Mouse (Mus musculus) embryonic facial prominence, embryonic 13.5 days (tissue): ENCODE measurements around the gene Wrap73. TPM values are rescaled to one million over a fixed set of nuclear protein-coding genes. Genes with fewer than 3 reads are reported as not detected.

Experiments
- ATAC-seq: fragments of 200-750 bp; cut with Nextera tagmentation; 2 replicates; pipeline ENCODE4 v1.8.0; 2017; ENCODE audit warnings: low read depth; ENCODE audit not compliant: insufficient number of reproducible peaks, insufficient read depth, low FRiP score, low TSS enrichment
- H3K27ac ChIP-seq: fragments of 300-500 bp; sonication (generic); 2 replicates; pipeline ENCODE4 v1.5.1; 2015; ENCODE audit warnings: moderate library complexity, mild to moderate bottlenecking, inconsistent platforms
- H3K27me3 ChIP-seq: fragments of 300-500 bp; sonication (generic); 2 replicates; pipeline ENCODE4 v1.6.1; 2015; ENCODE audit warnings: mild to moderate bottlenecking, inconsistent platforms
- H3K36me3 ChIP-seq: fragments of 300-500 bp; sonication (generic); 2 replicates; pipeline ENCODE4 v1.6.1; 2015; ENCODE audit warnings: mild to moderate bottlenecking, inconsistent platforms
- H3K4me1 ChIP-seq: fragments of 300-500 bp; sonication (generic); 2 replicates; pipeline ENCODE4 v1.6.1; 2015; ENCODE audit warnings: inconsistent platforms
- H3K4me2 ChIP-seq: fragments of 300-500 bp; sonication (generic); 2 replicates; pipeline ENCODE4 v1.6.1; 2015; ENCODE audit warnings: moderate library complexity, mild to moderate bottlenecking, inconsistent platforms
- H3K4me3 ChIP-seq: fragments of 300-500 bp; sonication (generic); 2 replicates; pipeline ENCODE4 v1.5.1; 2015; ENCODE audit warnings: mild to moderate bottlenecking, inconsistent platforms
- H3K9ac ChIP-seq: fragments of 300-500 bp; sonication (generic); 2 replicates; pipeline ENCODE4 v1.6.1; 2015; ENCODE audit warnings: mild to moderate bottlenecking, inconsistent platforms
- H3K9me3 ChIP-seq: fragments of 300-500 bp; sonication (generic); 2 replicates; pipeline ENCODE4 v1.6.1; 2016; ENCODE audit warnings: inconsistent platforms
- WGBS: fragments of 180-500 bp; shearing (Covaris S2); methylation state at CpG from one replicate; pipeline ENCODE4 v1.1.7; 2015; ENCODE audit warnings: mixed read lengths; 5-methylcytosine and 5-hydroxymethylcytosine counted together
- polyA plus RNA-seq: library from polyadenylated mRNA; unstranded; fragments of >200 nt; fragmentation: Nextera tagmentation; extraction: Ambion mirVana; gene quantifications from 2 replicates; pipeline ENCODE4 v1.2.1, GENCODE M21; 2015

The Wrap73 gene
- polyA plus RNA-seq, 1 experiment from 2014 or later: 44.9 TPM

DNA sequence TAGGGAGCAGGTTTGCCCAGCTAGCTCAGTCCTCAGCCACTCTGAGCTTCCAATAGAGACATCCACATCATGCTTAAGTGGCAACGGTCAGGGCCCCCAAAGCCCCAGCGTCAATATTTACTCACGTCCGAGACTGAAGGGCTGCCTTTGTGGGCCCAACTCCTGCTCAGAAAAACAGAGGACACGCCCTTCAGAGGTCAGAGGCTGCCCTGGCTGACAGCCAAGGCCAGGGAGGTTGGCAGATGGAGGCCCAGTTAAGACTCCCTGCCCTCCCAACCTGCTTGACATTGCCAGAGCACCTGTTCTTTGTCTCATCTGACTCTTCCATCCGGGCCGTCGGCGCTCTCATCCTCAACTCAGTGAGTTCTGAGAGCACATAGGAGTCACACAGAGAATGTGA, 23.4 kb upstream of the Wrap73 start:
- H3K9ac ChIP-seq: no peak overlapping the region
- no peak overlapping the region for H3K27ac ChIP-seq
- 72% methylated on average over 9 of the region's 9 CpGs for WGBS
- no peak overlapping the region for H3K4me3 ChIP-seq
- no peaks in the 10 kb centered on the region for H3K4me1 ChIP-seq
- no peak for ATAC-seq
- H3K4me2 ChIP-seq: no peak overlapping the region
- peaks cover 16% of the 10 kb centered on the region for H3K27me3 ChIP-seq
- no peaks in the 10 kb centered on the region for H3K9me3 ChIP-seq
- H3K36me3 ChIP-seq: no peaks in the 10 kb centered on the region

- no peak for ATAC-seq
- Histone ChIP-seq H3K9ac (no peak overlapping the region), H3K4me2 (no peak overlapping the region), H3K4me3 (no peak overlapping the region), H3K9me3 (no peaks in the 10 kb centered on the region), H3K27ac (no peak overlapping the region), H3K4me1 (no peaks in the 10 kb centered on the region), H3K36me3 (no peaks in the 10 kb centered on the region), H3K27me3 (peaks cover 16% of the 10 kb centered on the region)
- WGBS: 82% methylated on average over 9 of the region's 9 CpGs
These were observed 23.0 kb upstream of the Wrap73 start for GRCm38 (mm10) chr4:154119208-154119607.

DNA sequence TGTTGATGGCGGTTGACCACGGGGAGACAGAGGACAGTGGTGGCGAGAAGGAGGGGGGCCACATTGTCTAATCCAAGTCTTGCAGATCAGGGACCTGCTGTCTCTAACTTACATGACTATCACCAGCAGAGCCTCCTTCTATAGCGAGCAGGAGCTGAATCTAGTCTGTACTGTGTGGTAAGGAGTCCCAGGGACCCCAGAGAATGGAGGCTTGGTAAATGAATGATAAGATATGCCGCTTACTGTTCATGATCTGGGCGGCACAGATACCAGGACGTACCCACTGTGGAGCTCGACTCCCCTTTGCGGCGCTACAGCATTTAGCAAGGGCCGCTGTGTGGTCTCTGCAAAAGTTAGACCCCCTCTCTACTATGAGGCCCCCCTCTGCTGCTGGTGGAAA, 20.4 kb upstream of the Wrap73 start:
- H3K9me3 ChIP-seq: no peaks in the 10 kb centered on the region
- no peaks in the 10 kb centered on the region for H3K4me1 ChIP-seq
- H3K4me3 ChIP-seq: no peak overlapping the region
- 77% methylated on average over 11 of the region's 11 CpGs for WGBS
- peaks cover 28% of the 10 kb centered on the region for H3K27me3 ChIP-seq
- no peak overlapping the region for H3K4me2 ChIP-seq
- H3K27ac ChIP-seq: no peak overlapping the region
- H3K9ac ChIP-seq: no peak overlapping the region
- no peak for ATAC-seq
- no peaks in the 10 kb centered on the region for H3K36me3 ChIP-seq

- Histone ChIP-seq H3K4me1 (no peaks in the 10 kb centered on the region), H3K4me3 (no peak overlapping the region), H3K9me3 (no peaks in the 10 kb centered on the region), H3K27me3 (peaks cover 34% of the 10 kb centered on the region), H3K9ac (no peak overlapping the region), H3K4me2 (no peak overlapping the region), H3K27ac (no peak overlapping the region), H3K36me3 (no peaks in the 10 kb centered on the region)
- no peak for ATAC-seq
- WGBS: 69% methylated on average over 7 of the region's 7 CpGs
These were observed 19.8 kb upstream of the Wrap73 start for GRCm38 (mm10) chr4:154122374-154122773.

DNA sequence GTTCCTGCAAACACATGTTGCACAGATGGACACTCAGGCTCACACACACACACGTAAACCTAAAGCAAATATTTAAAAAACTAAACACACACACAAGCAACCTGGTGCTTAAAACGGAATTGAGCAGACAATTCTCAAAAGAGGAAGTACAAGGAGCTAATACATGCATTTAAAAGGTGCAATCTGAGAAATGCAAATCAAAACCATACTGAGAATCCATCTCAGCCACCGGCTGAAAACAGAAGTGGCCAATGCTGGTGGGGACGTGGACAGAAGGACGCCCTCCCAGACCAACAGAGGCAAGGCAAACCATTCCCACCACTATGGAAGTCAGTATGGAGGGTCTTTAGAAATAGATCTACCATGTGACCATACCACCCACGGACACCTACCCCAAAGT, 18.6 kb upstream of the Wrap73 start:
- Histone ChIP-seq H3K27me3 (peaks cover 42% of the 10 kb centered on the region), H3K9me3 (no peaks in the 10 kb centered on the region), H3K4me2 (no peak overlapping the region), H3K4me1 (no peaks in the 10 kb centered on the region), H3K36me3 (no peaks in the 10 kb centered on the region), H3K4me3 (no peak overlapping the region), H3K27ac (no peak overlapping the region), H3K9ac (no peak overlapping the region)
- ATAC-seq: no peak
- 73% methylated on average over 6 of the region's 6 CpGs for WGBS

DNA sequence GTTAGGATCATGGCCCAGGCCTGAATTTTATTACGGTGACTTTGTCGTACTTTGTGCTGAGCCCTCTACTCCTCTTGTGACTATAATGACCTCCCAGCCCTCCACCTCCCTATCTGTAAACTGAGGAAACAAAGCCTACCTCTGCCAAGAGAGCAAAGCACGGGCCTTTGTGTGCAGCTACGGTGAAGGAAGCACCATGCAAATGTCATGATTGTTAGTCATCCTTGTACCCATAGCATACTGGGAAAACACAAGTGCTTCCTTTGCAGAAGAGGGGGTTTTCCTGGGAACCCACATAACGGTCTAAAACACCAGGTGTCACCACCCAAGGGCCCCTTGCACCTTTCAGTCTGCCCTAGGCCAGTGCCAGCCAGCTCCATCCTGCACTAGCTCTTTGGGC, 17.0 kb upstream of the Wrap73 start:
- Histone ChIP-seq H3K4me3 (no peak overlapping the region), H3K9ac (no peak overlapping the region), H3K9me3 (no peaks in the 10 kb centered on the region), H3K4me1 (no peaks in the 10 kb centered on the region), H3K4me2 (no peak overlapping the region), H3K27me3 (peaks cover 46% of the 10 kb centered on the region), H3K27ac (no peak overlapping the region), H3K36me3 (no peaks in the 10 kb centered on the region)
- no peak for ATAC-seq
- WGBS: 67% methylated on average over 5 of the region's 5 CpGs

DNA sequence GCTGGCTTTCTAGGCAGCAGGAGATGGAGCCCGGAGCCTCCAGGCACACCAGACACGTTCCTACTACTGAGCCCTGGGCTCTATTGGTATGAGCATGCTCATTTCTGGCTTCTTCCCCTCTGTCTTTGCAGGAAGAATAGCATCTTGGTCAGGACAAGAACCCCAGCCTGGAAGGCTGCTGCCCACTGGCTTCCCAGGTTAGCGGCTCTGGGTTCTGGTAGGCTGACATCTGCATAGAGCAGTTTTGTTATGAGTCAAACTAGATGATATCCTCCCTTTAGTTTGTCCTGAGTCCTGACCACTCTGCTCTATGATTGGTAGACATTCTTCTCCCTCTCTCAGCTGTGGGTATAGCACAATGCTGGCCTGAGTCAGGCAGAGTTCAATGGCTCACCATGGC, 14.9 kb upstream of the Wrap73 start:
- H3K27ac ChIP-seq: no peak overlapping the region
- H3K9me3 ChIP-seq: no peaks in the 10 kb centered on the region
- H3K4me2 ChIP-seq: no peak overlapping the region
- 66% methylated on average over 3 of the region's 3 CpGs for WGBS
- peaks cover 46% of the 10 kb centered on the region for H3K27me3 ChIP-seq
- H3K36me3 ChIP-seq: no peaks in the 10 kb centered on the region
- H3K4me3 ChIP-seq: no peak overlapping the region
- H3K9ac ChIP-seq: no peak overlapping the region
- no peak for ATAC-seq
- H3K4me1 ChIP-seq: no peaks in the 10 kb centered on the region

GRCm38 (mm10) chr4:154129950-154130349, 12.2 kb upstream of the Wrap73 start:
- H3K27ac ChIP-seq: no peak overlapping the region
- H3K4me1 ChIP-seq: no peaks in the 10 kb centered on the region
- H3K36me3 ChIP-seq: no peaks in the 10 kb centered on the region
- peaks cover 55% of the 10 kb centered on the region for H3K27me3 ChIP-seq
- H3K9ac ChIP-seq: no peak overlapping the region
- no peak overlapping the region for H3K4me3 ChIP-seq
- no peaks in the 10 kb centered on the region for H3K9me3 ChIP-seq
- no peak for ATAC-seq
- no peak overlapping the region for H3K4me2 ChIP-seq

DNA sequence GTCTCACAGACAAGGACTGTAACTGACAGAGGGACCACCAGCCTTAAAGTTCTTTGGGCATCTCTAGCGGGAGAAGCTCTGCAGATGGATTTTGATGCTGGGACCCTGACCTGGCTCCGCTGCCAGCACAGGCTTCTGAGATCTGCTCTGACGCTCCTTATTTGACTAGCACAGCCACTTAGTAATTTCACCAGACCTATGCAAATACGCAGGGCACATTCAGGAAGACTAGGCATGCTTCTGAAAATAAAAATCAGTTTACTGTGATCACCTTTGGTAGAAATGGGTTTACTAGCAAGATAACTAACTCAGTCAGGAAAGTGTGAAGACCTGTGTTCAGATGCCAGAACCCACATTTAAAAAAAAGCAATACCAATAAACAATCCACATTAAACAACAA, 10.3 kb upstream of the Wrap73 start:
- Histone ChIP-seq H3K9ac (no peak overlapping the region), H3K4me1 (no peaks in the 10 kb centered on the region), H3K27me3 (peaks cover 62% of the 10 kb centered on the region), H3K36me3 (no peaks in the 10 kb centered on the region), H3K27ac (no peak overlapping the region), H3K4me2 (no peak overlapping the region), H3K9me3 (no peaks in the 10 kb centered on the region), H3K4me3 (no peak overlapping the region)
- no peak for ATAC-seq
- WGBS: 73% methylated on average over 4 of the region's 4 CpGs

- ATAC-seq: no peak; the same call in 1 of the 2 replicates
- no peak overlapping the region for H3K9ac ChIP-seq
- no peak overlapping the region for H3K4me3 ChIP-seq
- no peak overlapping the region for H3K4me2 ChIP-seq
- no peaks in the 10 kb centered on the region for H3K9me3 ChIP-seq
- H3K27ac ChIP-seq: no peak overlapping the region
- WGBS: 65% methylated on average over 4 of the region's 4 CpGs
- no peaks in the 10 kb centered on the region for H3K36me3 ChIP-seq
- peaks cover 74% of the 10 kb centered on the region for H3K27me3 ChIP-seq
- H3K4me1 ChIP-seq: peaks cover 7% of the 10 kb centered on the region
These were observed 7.4 kb upstream of the Wrap73 start for GRCm38 (mm10) chr4:154134803-154135202.

DNA sequence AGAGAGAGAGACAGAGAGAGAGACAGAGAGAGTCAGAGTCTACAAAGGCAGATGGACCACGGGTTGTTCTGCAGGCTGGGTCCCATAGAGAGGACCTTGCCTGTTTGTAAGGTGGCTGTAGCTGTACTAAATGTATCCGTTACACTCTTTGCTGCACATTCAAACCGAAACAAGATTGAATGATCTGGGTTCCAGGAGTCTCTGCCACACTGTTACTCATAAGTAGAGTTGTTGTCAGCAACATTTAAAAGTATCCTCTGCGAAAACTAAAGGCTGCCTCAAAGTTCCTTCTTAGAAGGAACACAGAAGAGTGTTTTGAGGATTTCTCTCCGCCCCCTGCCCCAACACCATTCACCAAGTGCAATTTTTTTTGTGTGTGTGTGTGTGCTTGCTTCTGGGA, 5.0 kb upstream of the Wrap73 start:
- Histone ChIP-seq H3K9ac (no peak overlapping the region), H3K36me3 (no peaks in the 10 kb centered on the region), H3K9me3 (no peaks in the 10 kb centered on the region), H3K4me3 (no peak overlapping the region), H3K4me1 (peaks cover 27% of the 10 kb centered on the region), H3K27ac (no peak overlapping the region), H3K27me3 (peaks cover 90% of the 10 kb centered on the region), H3K4me2 (no peak overlapping the region)
- no peak for ATAC-seq
- WGBS: 63% methylated on average over 5 of the region's 5 CpGs

DNA sequence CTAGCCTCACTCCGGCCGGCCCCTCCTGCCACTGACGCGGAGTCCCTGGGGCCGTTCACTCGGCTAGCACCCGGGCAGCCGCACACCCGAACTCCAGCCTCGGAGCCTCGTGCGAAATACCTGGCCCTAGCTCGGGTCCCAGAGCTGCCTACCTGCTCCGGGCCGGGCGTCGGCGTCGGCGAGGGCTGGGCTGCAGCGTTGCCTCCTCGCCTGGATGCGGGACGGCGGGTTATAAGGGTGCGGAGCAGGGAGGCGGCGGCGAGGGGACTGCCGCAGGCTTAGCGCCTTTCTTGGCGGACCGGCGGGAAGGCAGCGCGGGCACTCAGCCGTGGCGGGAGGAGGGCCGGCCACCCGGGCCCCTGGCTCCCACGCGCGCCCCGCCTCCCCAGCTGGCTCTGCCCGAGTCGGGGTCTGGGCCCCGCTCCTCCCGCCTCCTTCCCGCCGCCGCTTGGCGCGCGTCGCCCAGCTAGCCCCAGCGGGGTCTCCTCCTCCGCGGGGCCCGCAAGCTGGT, 2.4 kb upstream of the Wrap73 start:
- ATAC-seq: no peak
- peaks cover 38% of the 10 kb centered on the region for H3K4me1 ChIP-seq
- H3K4me2 ChIP-seq: peak overlapping the region; percentile 89
- 2% methylated on average over 44 of the region's 59 CpGs for WGBS
- H3K27ac ChIP-seq: no peak overlapping the region
- peak overlapping the region; percentile 69 for H3K9ac ChIP-seq
- H3K27me3 ChIP-seq: peaks cover 73% of the 10 kb centered on the region
- H3K9me3 ChIP-seq: no peaks in the 10 kb centered on the region
- no peaks in the 10 kb centered on the region for H3K36me3 ChIP-seq
- H3K4me3 ChIP-seq: peak overlapping the region; percentile 51

- WGBS: 0% methylated on average over 4 of the region's 4 CpGs
- peak within 1 kb of the TSS; percentile 89 for H3K4me2 ChIP-seq
These were observed 2.2 kb upstream of the Wrap73 start, which contains the start of gene Trp73 for GRCm38 (mm10) chr4:154140182-154140212. Gene Trp73 (minus strand): TSS chr4:154140208.

More at GRCm38 (mm10) chr4:154140182-154140212, 2.2 kb upstream of the Wrap73 start, which contains the start of gene Trp73:
- Histone ChIP-seq H3K4me1 (peaks cover 38% of the 10 kb centered on the region), H3K36me3 (no peaks in the 10 kb centered on the region), H3K27me3 (peaks cover 71% of the 10 kb centered on the region), H3K9ac (peak within 1 kb of the TSS; percentile 69), H3K9me3 (no peaks in the 10 kb centered on the region), H3K27ac (no peak within 1 kb of the TSS), H3K4me3 (peak within 1 kb of the TSS; percentile 51)
- no peak for ATAC-seq
